Mouse (Mus musculus): ENCODE data around the gene Abcg1. TPM values are rescaled to one million over a fixed set of nuclear protein-coding genes. Genes with fewer than 3 reads are reported as not detected.

Gene Abcg1
- polyA plus RNA-seq, 1 experiment from 2014 or later = 17.5 TPM

DNA sequence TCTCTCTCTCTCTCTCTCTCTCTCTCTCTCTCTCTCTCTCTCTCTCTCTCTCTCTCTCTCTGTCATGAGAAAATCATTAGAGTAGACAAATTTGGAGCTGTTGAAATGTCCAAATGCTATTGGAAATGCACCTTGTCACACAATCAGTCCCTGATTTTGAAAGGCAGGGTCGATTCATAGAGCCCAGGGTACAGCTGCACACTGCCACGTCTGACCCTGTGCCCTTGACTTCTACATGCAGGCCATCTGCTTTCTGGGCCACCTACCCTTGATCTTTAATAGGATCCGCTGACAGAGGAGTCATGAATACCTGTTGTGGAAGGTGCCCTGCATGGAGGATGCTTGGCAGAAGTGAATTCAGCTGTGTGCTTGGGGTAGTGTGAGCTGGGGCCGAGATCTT lies 28.1 kb upstream of the Abcg1 start:
- no peak for ATAC-seq (ENCODE audit: low FRiP score)
- peaks cover 9% of the 10 kb centered on the region; the same call in 1 of the 2 replicates for H3K9me3 ChIP-seq (replicated peaks)
- H3K9ac ChIP-seq = no peak overlapping the region
- 79% methylated on average over 4 of the region's 4 CpGs for WGBS
- H3K36me3 ChIP-seq = no peaks in the 10 kb centered on the region
- H3K27me3 ChIP-seq = no peaks in the 10 kb centered on the region
- H3K4me1 ChIP-seq = peaks cover 10% of the 10 kb centered on the region
- H3K4me3 ChIP-seq = no peak overlapping the region
- H3K27ac ChIP-seq = no peak overlapping the region
- H3K4me2 ChIP-seq (replicated peaks) = no peak overlapping the region

DNA sequence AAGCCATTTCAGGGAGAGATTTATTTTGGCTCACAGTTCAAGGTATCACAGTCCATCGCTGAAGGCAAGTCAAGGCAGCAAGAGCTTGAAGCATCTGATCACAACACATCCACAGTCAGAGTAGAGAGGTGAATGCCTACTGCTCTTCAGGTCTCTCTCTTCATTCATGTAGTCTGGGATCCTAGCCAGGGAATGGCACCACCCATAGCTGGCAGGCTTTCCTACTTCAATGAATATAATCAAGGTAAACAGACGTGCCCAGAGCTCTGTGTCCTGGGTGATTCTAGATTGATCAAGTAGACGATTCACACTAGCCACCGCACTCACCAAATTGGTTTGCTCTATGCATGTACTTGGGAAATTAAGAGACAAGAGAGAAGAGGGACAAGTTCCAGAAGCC lies 25.1 kb upstream of the Abcg1 start:
- ATAC-seq (ENCODE audit: low FRiP score) = no peak

DNA sequence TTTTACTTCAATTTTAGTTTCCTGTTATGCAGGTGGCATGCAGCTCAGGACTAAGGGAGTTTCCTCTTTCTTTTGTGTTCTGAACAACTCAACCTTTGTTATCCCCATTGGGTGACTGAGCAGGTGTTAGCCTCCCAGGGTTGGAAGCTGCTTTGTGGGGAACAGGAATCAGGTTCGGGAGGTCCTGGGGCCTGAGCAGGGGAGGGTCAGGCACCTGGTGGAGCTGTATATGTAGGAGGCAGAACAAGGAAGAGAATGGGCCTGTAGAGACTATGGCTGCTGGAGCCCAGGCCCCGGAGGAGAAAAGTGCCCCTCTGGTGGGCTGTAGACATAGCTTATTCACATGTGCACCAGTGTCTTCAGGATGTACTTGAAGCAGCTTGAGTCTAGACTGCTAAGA lies 24.2 kb upstream of the Abcg1 start:
- Histone ChIP-seq H3K9me3 (replicated peaks) (peaks cover 9% of the 10 kb centered on the region; the same call in 1 of the 2 replicates), H3K4me1 (peaks cover 23% of the 10 kb centered on the region), H3K36me3 (no peaks in the 10 kb centered on the region), H3K27ac (peak overlapping the region; percentile 52; the same call in 1 of the 2 replicates), H3K4me3 (no peak overlapping the region), H3K9ac (no peak overlapping the region), H3K27me3 (no peaks in the 10 kb centered on the region), H3K4me2 (replicated peaks) (no peak overlapping the region)
- ATAC-seq (ENCODE audit: low FRiP score) = no peak
- WGBS = 68% methylated on average over 2 of the region's 2 CpGs

More for the DNA sequence above, 25.1 kb upstream of the Abcg1 start:
- no peaks in the 10 kb centered on the region for H3K36me3 ChIP-seq
- no peak overlapping the region for H3K4me3 ChIP-seq
- WGBS = 96% methylated on average over 4 of the region's 4 CpGs
- no peak overlapping the region for H3K27ac ChIP-seq
- H3K4me2 ChIP-seq (replicated peaks) = no peak overlapping the region
- peaks cover 9% of the 10 kb centered on the region; the same call in 1 of the 2 replicates for H3K9me3 ChIP-seq (replicated peaks)
- H3K9ac ChIP-seq = no peak overlapping the region
- H3K27me3 ChIP-seq = no peaks in the 10 kb centered on the region
- H3K4me1 ChIP-seq = peaks cover 23% of the 10 kb centered on the region

GRCm38 (mm10) chr17:31034165-31034564 lies 23.3 kb upstream of the Abcg1 start:
- no peaks in the 10 kb centered on the region for H3K36me3 ChIP-seq

GRCm38 (mm10) chr17:31034674-31035356 lies 22.7 kb upstream of the Abcg1 start:
- no peak for ATAC-seq (ENCODE audit: low FRiP score)
- Histone ChIP-seq H3K4me2 (replicated peaks) (no peak overlapping the region), H3K9ac (no peak overlapping the region), H3K9me3 (replicated peaks) (peaks cover 9% of the 10 kb centered on the region; the same call in 1 of the 2 replicates), H3K27ac (no peak overlapping the region; the same call in 1 of the 2 replicates), H3K4me3 (no peak overlapping the region), H3K36me3 (no peaks in the 10 kb centered on the region), H3K27me3 (no peaks in the 10 kb centered on the region), H3K4me1 (peaks cover 23% of the 10 kb centered on the region)
- 89% methylated on average over 9 of the region's 9 CpGs for WGBS

More at GRCm38 (mm10) chr17:31034165-31034564, 23.3 kb upstream of the Abcg1 start:
- H3K4me1 ChIP-seq = peaks cover 23% of the 10 kb centered on the region
- ATAC-seq (ENCODE audit: low FRiP score) = 0 out of 2 replicates have a peak, but pooled peaks have one; percentile 35
- H3K4me2 ChIP-seq (replicated peaks) = no peak overlapping the region
- H3K9me3 ChIP-seq (replicated peaks) = peaks cover 9% of the 10 kb centered on the region; the same call in 1 of the 2 replicates
- H3K27ac ChIP-seq = peak overlapping the region; percentile 52; the same call in 1 of the 2 replicates
- WGBS = 48% methylated on average over 5 of the region's 5 CpGs
- H3K9ac ChIP-seq = no peak overlapping the region
- H3K27me3 ChIP-seq = no peaks in the 10 kb centered on the region
- no peak overlapping the region for H3K4me3 ChIP-seq

DNA sequence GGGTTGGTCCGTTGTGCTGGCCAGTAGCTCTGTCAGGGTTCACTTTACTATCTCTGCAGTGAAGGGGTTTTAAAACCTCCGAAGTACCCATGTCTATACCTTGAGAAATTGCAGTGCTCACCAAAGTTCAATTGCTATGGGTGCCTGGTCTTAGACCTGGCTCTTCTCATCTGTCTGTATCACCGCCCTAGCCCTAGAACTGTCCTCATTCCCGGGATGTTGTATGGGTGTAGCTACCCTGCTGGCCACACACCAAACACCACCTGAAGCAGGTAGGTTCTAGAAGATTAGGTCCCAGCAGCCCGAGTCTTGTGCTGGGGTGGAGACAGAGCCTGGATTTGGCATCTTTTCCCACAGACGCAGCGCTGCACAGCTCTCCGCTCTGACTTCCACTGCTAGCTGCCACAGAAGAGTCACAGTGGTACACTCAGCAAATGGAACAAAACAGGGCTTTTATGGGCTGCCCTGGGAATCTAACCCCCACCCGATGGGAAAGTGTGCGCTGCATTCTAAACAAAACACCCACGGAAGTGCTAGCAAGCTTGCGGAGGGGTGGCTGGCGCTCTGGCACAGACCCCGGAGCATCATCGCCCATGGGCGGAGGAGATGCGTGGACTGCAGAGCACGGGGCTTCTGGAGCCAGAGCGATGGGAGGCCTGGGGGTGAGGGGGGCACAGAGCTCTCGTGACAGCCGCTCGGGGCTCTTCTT lies 21.2 kb upstream of the Abcg1 start:
- Histone ChIP-seq H3K4me3 (no peak overlapping the region), H3K4me1 (peaks cover 23% of the 10 kb centered on the region), H3K4me2 (replicated peaks) (no peak overlapping the region), H3K27ac (no peak overlapping the region), H3K36me3 (no peaks in the 10 kb centered on the region), H3K27me3 (no peaks in the 10 kb centered on the region), H3K9ac (no peak overlapping the region), H3K9me3 (replicated peaks) (peaks cover 9% of the 10 kb centered on the region; the same call in 1 of the 2 replicates)
- ATAC-seq (ENCODE audit: low FRiP score) = peak; percentile 43; the same call in 1 of the 2 replicates
- 77% methylated on average over 22 of the region's 22 CpGs for WGBS

- peaks cover 23% of the 10 kb centered on the region for H3K4me1 ChIP-seq
- H3K36me3 ChIP-seq = no peaks in the 10 kb centered on the region
- no peak overlapping the region for H3K9ac ChIP-seq
- 69% methylated on average over 8 of the region's 8 CpGs for WGBS
- no peak overlapping the region for H3K27ac ChIP-seq
- no peak overlapping the region for H3K4me3 ChIP-seq
- no peak overlapping the region for H3K4me2 ChIP-seq (replicated peaks)
- ATAC-seq (ENCODE audit: low FRiP score) = no peak
- 0 out of 2 replicates have a peak, but pooled peaks cover 2% of the 10 kb centered on the region for H3K9me3 ChIP-seq (replicated peaks)
- H3K27me3 ChIP-seq = no peaks in the 10 kb centered on the region
Measured at GRCm38 (mm10) chr17:31037331-31037730, 20.1 kb upstream of the Abcg1 start.

- Histone ChIP-seq H3K9me3 (replicated peaks) (no peaks in the 10 kb centered on the region), H3K4me3 (no peak overlapping the region), H3K27me3 (no peaks in the 10 kb centered on the region), H3K9ac (no peak overlapping the region), H3K27ac (no peak overlapping the region), H3K4me2 (replicated peaks) (no peak overlapping the region), H3K36me3 (no peaks in the 10 kb centered on the region), H3K4me1 (peaks cover 23% of the 10 kb centered on the region)
- WGBS = 70% methylated on average over 4 of the region's 4 CpGs
- ATAC-seq (ENCODE audit: low FRiP score) = no peak
Measured at GRCm38 (mm10) chr17:31038381-31038780, 19.1 kb upstream of the Abcg1 start.

- H3K9me3 ChIP-seq (replicated peaks) = no peaks in the 10 kb centered on the region
- H3K4me1 ChIP-seq = peaks cover 10% of the 10 kb centered on the region
- no peak overlapping the region for H3K4me2 ChIP-seq (replicated peaks)
- no peak for ATAC-seq (ENCODE audit: low FRiP score)
- no peaks in the 10 kb centered on the region for H3K36me3 ChIP-seq
- no peaks in the 10 kb centered on the region for H3K27me3 ChIP-seq
- 73% methylated on average over 7 of the region's 7 CpGs for WGBS
- no peak overlapping the region for H3K9ac ChIP-seq
- no peak overlapping the region for H3K4me3 ChIP-seq
- H3K27ac ChIP-seq = no peak overlapping the region
Measured at GRCm38 (mm10) chr17:31039626-31040025, 17.8 kb upstream of the Abcg1 start.

GRCm38 (mm10) chr17:31040421-31040820 lies 17.1 kb upstream of the Abcg1 start:
- no peak overlapping the region for H3K27ac ChIP-seq
- H3K4me3 ChIP-seq = no peak overlapping the region
- no peaks in the 10 kb centered on the region for H3K9me3 ChIP-seq (replicated peaks)
- 61% methylated on average over 7 of the region's 7 CpGs for WGBS
- no peak overlapping the region for H3K4me2 ChIP-seq (replicated peaks)
- H3K9ac ChIP-seq = no peak overlapping the region
- H3K4me1 ChIP-seq = peaks cover 10% of the 10 kb centered on the region
- H3K27me3 ChIP-seq = no peaks in the 10 kb centered on the region
- ATAC-seq (ENCODE audit: low FRiP score) = no peak
- H3K36me3 ChIP-seq = no peaks in the 10 kb centered on the region

DNA sequence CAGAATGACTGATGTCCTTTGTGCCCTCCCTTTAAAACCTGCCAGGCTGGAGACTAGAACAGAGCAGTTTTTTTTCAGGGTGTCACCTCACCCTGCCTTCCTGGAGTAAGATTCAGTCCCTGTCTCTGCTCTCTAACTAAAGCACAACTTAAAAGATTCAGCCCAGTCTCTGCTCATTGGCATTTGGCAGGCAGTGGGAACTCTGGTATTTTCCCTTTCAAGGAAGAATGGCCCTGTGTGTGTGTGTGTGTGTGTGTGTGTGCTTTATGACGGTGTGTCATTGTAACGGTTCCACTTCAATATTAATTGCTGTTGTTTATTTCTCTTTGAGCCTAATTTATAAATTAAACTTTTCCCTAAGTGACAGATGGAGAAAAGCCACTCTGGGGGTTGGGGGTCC lies 14.7 kb upstream of the Abcg1 start:
- Histone ChIP-seq H3K27ac (no peak overlapping the region), H3K9me3 (replicated peaks) (no peaks in the 10 kb centered on the region), H3K4me2 (replicated peaks) (no peak overlapping the region), H3K9ac (no peak overlapping the region), H3K36me3 (no peaks in the 10 kb centered on the region), H3K27me3 (no peaks in the 10 kb centered on the region), H3K4me3 (no peak overlapping the region), H3K4me1 (no peaks in the 10 kb centered on the region)
- WGBS = 73% methylated on average over 2 of the region's 2 CpGs
- no peak for ATAC-seq (ENCODE audit: low FRiP score)

- H3K9me3 ChIP-seq (replicated peaks) = peaks cover 8% of the 10 kb centered on the region
- no peaks in the 10 kb centered on the region for H3K36me3 ChIP-seq
- peaks cover 27% of the 10 kb centered on the region for H3K4me1 ChIP-seq
- WGBS = under 1% methylated on average over 30 of the region's 31 CpGs
- peaks cover 16% of the 10 kb centered on the region for H3K27me3 ChIP-seq
- H3K4me3 ChIP-seq = peak overlapping the region; percentile 60
- peak; percentile 56 for ATAC-seq (ENCODE audit: low FRiP score)
- H3K9ac ChIP-seq = peak overlapping the region; percentile 71
- H3K27ac ChIP-seq = peak overlapping the region; percentile 80
- peak overlapping the region; percentile 93 for H3K4me2 ChIP-seq (replicated peaks)
Measured at GRCm38 (mm10) chr17:31057891-31058744, 643 bp downstream of the Abcg1 start.

Data from hindbrain, embryonic 12.5 days (tissue).